Mouse (Mus musculus) midbrain, embryonic 12.5 days (tissue): Measurements from ENCODE around the gene Tmed4. TPM values are rescaled to one million over a fixed set of nuclear protein-coding genes. Genes with fewer than 3 reads are reported as not detected.

Source experiments
- ATAC-seq: fragments of 200-750 bp; cut with Nextera tagmentation; 2 replicates; pipeline ENCODE4 v1.8.0; 2017; ENCODE audit warnings: low read depth, moderate TSS enrichment, moderate library complexity; ENCODE audit not compliant: low FRiP score
- H3K27ac ChIP-seq: fragments of 300-500 bp; sonication (generic); replicated peaks from 2 replicates; pipeline ENCODE4 v1.5.1; 2016; ENCODE audit warnings: mild to moderate bottlenecking
- H3K27me3 ChIP-seq: fragments of 300-500 bp; sonication (generic); 2 replicates; pipeline ENCODE4 v1.6.1; 2016; ENCODE audit warnings: mild to moderate bottlenecking
- H3K36me3 ChIP-seq: fragments of 300-500 bp; sonication (generic); 2 replicates; pipeline ENCODE4 v1.6.1; 2016
- H3K4me1 ChIP-seq: fragments of 300-500 bp; sonication (generic); 2 replicates; pipeline ENCODE4 v1.6.1; 2016
- H3K4me2 ChIP-seq: fragments of 300-500 bp; sonication (generic); replicated peaks from 2 replicates; pipeline ENCODE4 v1.6.1; 2016; ENCODE audit warnings: mild to moderate bottlenecking, moderate library complexity
- H3K4me3 ChIP-seq: fragments of 300-500 bp; sonication (generic); 2 replicates; pipeline ENCODE4 v1.5.1; 2016; ENCODE audit warnings: mild to moderate bottlenecking
- H3K9ac ChIP-seq: fragments of 300-500 bp; sonication (generic); replicated peaks from 2 replicates; pipeline ENCODE4 v1.6.1; 2016; ENCODE audit warnings: mild to moderate bottlenecking, moderate library complexity
- H3K9me3 ChIP-seq: fragments of 300-500 bp; sonication (generic); 2 replicates; pipeline ENCODE4 v1.6.1; 2016; ENCODE audit warnings: mild to moderate bottlenecking
- WGBS: fragments of 180-500 bp; shearing (Covaris S2); methylation state at CpG from one replicate; pipeline ENCODE4 v1.1.7; 2016; 5-methylcytosine and 5-hydroxymethylcytosine counted together
- polyA plus RNA-seq: library from polyadenylated mRNA; unstranded; fragments of >200 nt; fragmentation: Nextera tagmentation; extraction: Ambion mirVana; gene quantifications from 2 replicates; pipeline ENCODE4 v1.2.1, GENCODE M21; 2016

The Tmed4 gene
- 150 and 153 TPM in 2 replicates for polyA plus RNA-seq

DNA sequence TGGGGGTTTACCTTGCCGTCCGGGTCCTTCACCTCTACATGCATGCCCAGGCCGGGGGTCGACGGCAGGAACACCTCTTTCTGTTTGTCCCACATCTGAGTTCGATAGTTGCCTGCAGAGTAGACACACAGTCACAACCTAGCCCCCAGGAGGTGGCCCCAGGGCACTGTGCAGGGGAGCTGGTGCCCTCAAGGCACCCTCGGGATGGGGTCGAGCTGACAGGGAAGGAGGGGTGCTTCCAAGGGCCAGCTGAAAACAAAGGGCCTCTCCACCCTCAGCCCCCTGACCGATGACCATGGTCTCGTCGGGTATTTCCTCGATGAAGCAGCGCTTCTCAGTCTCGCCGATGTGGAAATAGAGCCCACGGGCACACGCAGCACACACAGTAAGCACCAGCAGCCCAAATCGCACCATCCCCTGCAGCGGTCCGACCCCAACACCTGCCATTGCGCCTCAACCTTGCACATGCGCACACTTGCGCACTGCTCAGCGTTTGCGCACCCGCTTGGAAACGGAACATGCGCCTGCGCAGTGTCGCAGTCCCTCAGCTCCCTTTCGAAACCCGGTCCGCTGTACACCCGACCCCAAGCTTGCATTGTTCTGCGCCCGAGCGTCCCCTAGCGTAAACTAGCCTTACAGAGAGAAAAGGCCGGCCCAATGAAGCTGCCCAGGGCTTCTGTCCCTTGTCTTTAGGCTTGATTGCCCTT is at the start of gene Tmed4:
Gene Tmed4, minus strand, starts transcription at position 484 of the 707 bp plus-strand sequence.
- peak within 1 kb of the TSS; percentile 71 for H3K27ac ChIP-seq
- peak; percentile 97 for ATAC-seq
- H3K9me3 ChIP-seq: no peaks in the 10 kb centered on the region
- H3K9ac ChIP-seq: peak within 1 kb of the TSS; percentile 92
- H3K4me3 ChIP-seq: peak within 1 kb of the TSS; percentile 93
- H3K4me2 ChIP-seq: peak within 1 kb of the TSS; percentile 89
- peaks cover 25% of the 10 kb centered on the region for H3K36me3 ChIP-seq
- no peaks in the 10 kb centered on the region for H3K27me3 ChIP-seq
- H3K4me1 ChIP-seq: peaks cover 19% of the 10 kb centered on the region
- under 1% methylated on average over 39 of the region's 39 CpGs for WGBS

DNA sequence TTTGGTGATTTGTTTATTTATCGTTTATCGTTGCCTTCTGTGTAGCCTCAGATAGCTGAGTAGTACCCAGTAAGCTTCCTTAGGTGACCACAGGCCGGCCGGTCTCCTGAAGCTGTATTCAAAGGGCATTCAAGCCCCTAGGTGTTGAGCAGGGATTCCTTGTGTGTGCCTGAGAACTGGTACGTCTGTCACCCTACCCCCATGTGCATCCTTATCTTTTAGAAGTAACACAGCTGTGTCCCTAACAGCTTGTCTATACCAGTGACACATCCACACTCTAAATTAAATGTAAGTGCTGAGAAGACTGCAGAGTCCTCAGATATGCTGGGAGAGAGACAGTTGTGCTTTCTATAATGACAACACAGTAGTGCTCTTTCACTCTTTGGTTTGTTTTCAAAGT is 48.7 kb upstream of the Tmed4 start:
- H3K9me3 ChIP-seq: no peaks in the 10 kb centered on the region
- no peak overlapping the region for H3K9ac ChIP-seq
- no peaks in the 10 kb centered on the region for H3K27me3 ChIP-seq
- peaks cover 15% of the 10 kb centered on the region; the same call in 1 of the 2 replicates for H3K36me3 ChIP-seq
- no peak overlapping the region for H3K27ac ChIP-seq
- H3K4me2 ChIP-seq: no peak overlapping the region
- H3K4me1 ChIP-seq: no peaks in the 10 kb centered on the region
- no peak for ATAC-seq
- WGBS: 94% methylated on average over 5 of the region's 5 CpGs
- no peak overlapping the region for H3K4me3 ChIP-seq

DNA sequence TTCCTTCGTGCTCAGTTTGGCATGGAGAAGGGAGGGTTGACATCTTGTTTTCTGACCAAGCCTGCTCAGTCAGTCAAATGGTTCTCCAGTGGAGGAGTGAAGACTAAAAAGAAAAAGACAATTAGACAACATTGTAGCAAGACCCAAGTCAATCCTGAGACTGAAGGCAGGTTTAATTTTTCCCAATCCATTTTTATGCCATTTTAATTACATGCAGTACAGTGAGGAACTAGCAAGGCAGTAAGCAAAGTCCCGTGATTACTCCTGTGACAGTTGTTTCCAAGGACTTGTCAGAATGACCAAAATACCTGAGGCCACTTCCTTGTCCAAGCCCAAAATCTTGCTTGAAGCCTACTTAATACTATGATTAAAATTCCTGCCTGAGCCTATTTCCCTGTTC is 47.4 kb upstream of the Tmed4 start:
- Histone ChIP-seq H3K27me3 (no peaks in the 10 kb centered on the region), H3K9me3 (no peaks in the 10 kb centered on the region), H3K4me3 (no peak overlapping the region), H3K27ac (no peak overlapping the region), H3K4me1 (no peaks in the 10 kb centered on the region), H3K36me3 (peaks cover 15% of the 10 kb centered on the region), H3K9ac (no peak overlapping the region), H3K4me2 (no peak overlapping the region)
- ATAC-seq: no peak
- 95% methylated on average over 2 of the region's 2 CpGs for WGBS

DNA sequence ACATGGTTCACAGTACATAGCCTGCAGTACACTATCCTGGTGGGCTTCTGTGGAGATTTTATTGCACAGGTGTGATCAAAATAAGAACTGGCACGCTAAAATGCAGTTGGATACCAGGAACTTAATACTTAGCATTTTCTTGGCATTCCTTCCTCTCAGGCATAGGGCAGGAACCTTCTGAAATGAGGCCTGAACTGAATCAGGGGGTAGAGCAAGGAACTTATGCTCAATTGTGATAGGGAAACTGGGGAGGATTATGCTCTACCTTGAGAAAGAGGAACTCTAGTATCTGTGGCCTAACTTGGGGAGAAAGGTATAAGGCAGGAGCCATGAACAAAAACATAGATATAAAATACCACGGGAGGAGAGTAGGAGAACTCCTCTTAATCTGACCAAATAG is 44.7 kb upstream of the Tmed4 start:
- Histone ChIP-seq H3K4me3 (no peak overlapping the region), H3K9me3 (no peaks in the 10 kb centered on the region), H3K27ac (no peak overlapping the region), H3K4me2 (no peak overlapping the region), H3K36me3 (peaks cover 29% of the 10 kb centered on the region), H3K9ac (no peak overlapping the region), H3K27me3 (no peaks in the 10 kb centered on the region), H3K4me1 (no peaks in the 10 kb centered on the region)
- WGBS: 90% methylated on average over 2 of the region's 2 CpGs
- no peak for ATAC-seq

DNA sequence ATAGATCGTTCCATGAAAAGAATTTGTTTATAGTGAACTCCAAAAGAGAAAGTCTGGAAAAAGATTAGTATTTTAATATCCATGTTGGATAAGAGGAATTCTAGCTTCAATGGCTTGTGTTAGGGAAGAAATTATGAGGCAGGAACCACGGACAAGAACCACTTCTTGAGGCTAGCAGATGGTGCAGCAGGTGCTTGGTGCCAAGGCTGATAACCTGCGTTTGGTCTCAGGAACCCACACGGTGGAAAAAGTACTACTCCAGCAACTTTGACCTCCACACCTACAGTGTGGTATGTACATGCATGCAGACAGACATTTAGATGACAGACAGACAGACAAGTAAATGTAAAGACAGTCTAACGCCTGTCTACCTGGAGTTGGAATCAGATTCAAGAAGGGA is 43.9 kb upstream of the Tmed4 start:
- Histone ChIP-seq H3K36me3 (peaks cover 36% of the 10 kb centered on the region; the same call in 1 of the 2 replicates), H3K9me3 (no peaks in the 10 kb centered on the region), H3K27me3 (no peaks in the 10 kb centered on the region), H3K27ac (no peak overlapping the region), H3K4me1 (no peaks in the 10 kb centered on the region), H3K9ac (no peak overlapping the region), H3K4me3 (no peak overlapping the region), H3K4me2 (no peak overlapping the region)
- ATAC-seq: no peak
- WGBS: 95% methylated on average over 5 of the region's 5 CpGs

DNA sequence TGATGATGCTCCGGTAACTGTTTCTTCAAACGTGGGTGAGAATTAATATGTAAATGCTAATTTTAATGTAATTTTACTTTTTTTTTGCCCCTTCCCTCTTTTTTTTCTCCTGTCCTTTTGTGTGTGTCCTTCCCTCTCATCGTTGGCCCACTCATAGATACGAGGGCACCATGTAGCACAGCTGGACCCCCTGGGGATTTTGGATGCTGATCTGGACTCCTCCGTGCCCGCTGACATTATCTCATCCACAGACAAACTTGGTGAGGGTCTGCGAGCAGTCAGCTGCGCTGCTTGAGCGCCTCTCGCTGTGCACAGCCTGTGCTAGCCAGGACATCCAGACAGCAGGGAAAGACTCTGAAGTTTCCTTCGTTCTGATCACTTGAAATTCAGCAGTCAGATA is 42.2 kb upstream of the Tmed4 start:
- Histone ChIP-seq H3K9me3 (no peaks in the 10 kb centered on the region), H3K4me3 (no peak overlapping the region), H3K4me1 (no peaks in the 10 kb centered on the region), H3K27ac (no peak overlapping the region), H3K4me2 (no peak overlapping the region), H3K27me3 (no peaks in the 10 kb centered on the region), H3K9ac (no peak overlapping the region), H3K36me3 (peaks cover 36% of the 10 kb centered on the region; the same call in 1 of the 2 replicates)
- no peak for ATAC-seq
- WGBS: 90% methylated on average over 11 of the region's 11 CpGs

DNA sequence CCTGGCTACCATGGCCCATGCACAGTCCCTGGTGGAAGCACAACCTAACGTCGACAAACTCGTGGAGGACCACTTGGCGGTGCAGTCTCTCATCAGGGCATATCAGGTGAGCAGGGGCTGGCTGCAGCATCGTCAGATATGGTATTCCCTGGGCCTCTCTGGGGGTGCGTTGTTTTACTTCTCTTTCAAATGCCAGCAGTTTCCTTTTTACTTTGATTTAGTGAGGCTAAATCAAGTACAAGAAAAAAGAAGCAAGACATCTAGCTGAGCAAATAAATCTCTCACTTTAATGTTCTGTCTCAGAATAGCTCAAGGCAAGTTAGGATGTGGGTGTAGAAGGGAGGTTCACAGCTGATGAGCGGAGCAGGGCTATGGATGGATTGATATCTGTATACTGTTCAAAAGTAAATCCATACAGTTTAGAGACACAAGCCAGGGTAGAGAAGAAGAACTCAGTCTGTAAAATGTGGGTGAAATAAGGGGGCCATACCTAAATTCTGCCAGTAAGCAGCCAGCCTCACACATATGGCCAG is 39.3 kb upstream of the Tmed4 start:
- 94% methylated on average over 7 of the region's 7 CpGs for WGBS
- Histone ChIP-seq H3K4me2 (no peak overlapping the region), H3K27ac (no peak overlapping the region), H3K4me1 (no peaks in the 10 kb centered on the region), H3K9ac (no peak overlapping the region), H3K27me3 (no peaks in the 10 kb centered on the region), H3K9me3 (no peaks in the 10 kb centered on the region), H3K4me3 (no peak overlapping the region), H3K36me3 (peaks cover 32% of the 10 kb centered on the region; the same call in 1 of the 2 replicates)
- ATAC-seq: no peak

DNA sequence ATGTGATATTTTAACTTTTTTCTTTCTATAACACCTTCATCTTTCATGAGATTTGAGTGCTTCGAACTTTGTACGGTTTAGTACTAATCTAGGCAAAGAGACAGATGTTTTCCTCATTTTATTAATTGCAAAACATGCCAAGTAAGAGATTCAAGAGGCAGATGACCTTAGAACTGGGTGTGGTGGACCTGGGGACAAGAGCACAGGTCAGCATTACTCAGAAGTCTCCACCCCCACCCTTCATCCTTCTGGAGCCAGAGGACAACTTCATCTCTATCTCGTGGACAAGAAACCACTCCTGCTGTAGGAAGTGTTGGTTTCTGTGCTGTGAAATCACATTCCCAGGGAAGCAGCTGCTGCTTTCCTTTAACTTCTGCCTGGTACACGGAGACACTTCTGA is 33.5 kb upstream of the Tmed4 start:
- H3K27me3 ChIP-seq: no peaks in the 10 kb centered on the region
- peaks cover 16% of the 10 kb centered on the region for H3K36me3 ChIP-seq
- H3K4me2 ChIP-seq: no peak overlapping the region
- ATAC-seq: no peak
- H3K9ac ChIP-seq: no peak overlapping the region
- H3K4me1 ChIP-seq: no peaks in the 10 kb centered on the region
- no peaks in the 10 kb centered on the region for H3K9me3 ChIP-seq
- no peak overlapping the region for H3K27ac ChIP-seq
- WGBS: 93% methylated on average over 4 of the region's 4 CpGs
- no peak overlapping the region for H3K4me3 ChIP-seq

DNA sequence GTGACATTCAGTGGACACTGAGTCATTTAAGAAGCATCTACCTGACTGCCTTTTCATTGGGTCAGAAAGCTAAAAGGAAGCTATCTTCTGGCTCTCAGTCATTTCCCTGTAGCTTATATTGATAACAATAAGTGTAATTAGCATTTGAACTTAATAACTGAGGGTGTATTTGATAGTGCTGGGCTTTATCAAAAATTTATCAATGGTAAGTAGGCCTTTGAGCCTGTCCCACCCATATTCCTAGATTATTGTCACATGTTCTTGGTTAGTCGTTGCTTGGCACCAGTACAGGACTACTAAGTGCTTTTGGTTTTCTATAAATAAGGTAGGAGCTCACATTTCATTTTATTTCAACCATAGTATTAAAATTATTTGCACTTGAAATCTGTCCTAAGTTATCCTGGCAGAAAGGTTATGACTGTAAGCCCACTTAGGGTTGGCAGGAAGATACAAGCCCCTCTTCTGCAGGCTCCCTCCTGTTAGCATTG is 31.3 kb upstream of the Tmed4 start:
- Histone ChIP-seq H3K27me3 (no peaks in the 10 kb centered on the region), H3K27ac (no peak overlapping the region), H3K9ac (no peak overlapping the region), H3K4me2 (no peak overlapping the region), H3K9me3 (no peaks in the 10 kb centered on the region), H3K36me3 (peaks cover 27% of the 10 kb centered on the region), H3K4me1 (no peaks in the 10 kb centered on the region), H3K4me3 (no peak overlapping the region)
- ATAC-seq: no peak
- 97% methylated on average over 1 of the region's 1 CpGs for WGBS

DNA sequence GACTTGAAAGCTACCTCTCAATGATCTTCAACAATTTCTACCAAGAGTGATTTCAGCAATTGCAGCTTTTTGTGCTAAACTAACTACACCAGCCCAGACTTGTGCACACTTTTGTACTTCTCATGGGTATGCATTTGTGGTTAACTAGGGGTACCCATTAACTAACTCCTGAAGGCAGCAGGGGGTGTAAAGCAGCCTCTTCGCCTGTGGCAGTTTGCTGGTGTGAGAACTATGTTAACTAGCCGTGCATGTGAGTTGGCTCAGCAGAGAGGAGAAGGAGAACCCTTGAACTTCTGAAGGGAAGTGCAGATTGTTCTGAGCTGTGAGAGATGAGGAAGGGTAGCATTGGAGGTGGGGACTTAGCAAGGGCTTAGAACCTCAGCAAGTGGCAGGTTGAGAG is 28.1 kb upstream of the Tmed4 start:
- Histone ChIP-seq H3K9ac (no peak overlapping the region), H3K4me2 (no peak overlapping the region), H3K27me3 (no peaks in the 10 kb centered on the region), H3K4me3 (no peak overlapping the region), H3K27ac (no peak overlapping the region), H3K9me3 (no peaks in the 10 kb centered on the region), H3K36me3 (peaks cover 50% of the 10 kb centered on the region), H3K4me1 (no peaks in the 10 kb centered on the region)
- 94% methylated on average over 2 of the region's 2 CpGs for WGBS
- no peak for ATAC-seq

DNA sequence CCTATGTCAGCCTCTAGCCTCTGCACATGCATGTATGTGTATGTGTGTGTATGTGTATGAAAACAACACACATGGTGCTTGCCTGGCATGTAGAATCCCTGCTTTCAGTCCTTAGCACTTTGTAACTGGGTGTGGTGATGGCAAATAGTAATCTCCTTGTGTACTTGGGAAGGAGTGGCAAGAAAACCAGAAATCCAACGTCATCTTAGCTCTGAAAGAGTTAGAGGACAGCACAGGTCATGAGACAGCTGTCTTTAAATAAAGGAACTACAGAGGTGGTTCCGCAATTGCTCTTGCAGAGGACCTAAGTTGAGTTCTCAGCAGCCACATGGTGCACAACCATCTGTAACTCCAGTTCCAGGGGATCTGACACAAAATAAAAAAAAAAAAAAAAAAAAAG is 24.8 kb upstream of the Tmed4 start:
- Histone ChIP-seq H3K27ac (no peak overlapping the region), H3K4me1 (no peaks in the 10 kb centered on the region), H3K27me3 (no peaks in the 10 kb centered on the region), H3K9me3 (no peaks in the 10 kb centered on the region), H3K4me3 (no peak overlapping the region), H3K36me3 (peaks cover 55% of the 10 kb centered on the region), H3K4me2 (no peak overlapping the region), H3K9ac (no peak overlapping the region)
- no peak for ATAC-seq
- WGBS: 87% methylated on average over 2 of the region's 2 CpGs

DNA sequence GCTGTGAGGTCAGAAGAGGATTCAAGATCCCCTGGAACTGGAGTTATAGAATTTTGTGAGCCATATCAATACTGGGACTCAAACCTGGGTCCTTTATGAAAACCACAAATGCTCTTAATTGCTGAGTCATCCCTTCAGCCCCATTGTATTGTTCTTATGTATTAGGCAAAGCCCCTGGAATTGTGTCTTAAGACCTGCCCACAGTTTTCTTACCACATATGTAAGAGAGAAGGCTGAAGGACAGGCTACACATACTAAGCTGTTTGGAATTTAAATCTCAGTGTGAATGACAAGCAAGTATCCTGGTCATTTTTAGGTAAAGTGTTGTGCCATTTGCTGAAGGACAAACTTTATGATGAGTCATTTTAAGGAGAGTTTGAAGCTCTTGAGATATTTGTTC is 21.4 kb upstream of the Tmed4 start:
- H3K9ac ChIP-seq: no peak overlapping the region
- no peaks in the 10 kb centered on the region for H3K9me3 ChIP-seq
- H3K27ac ChIP-seq: no peak overlapping the region
- no peak for ATAC-seq
- H3K36me3 ChIP-seq: peaks cover 37% of the 10 kb centered on the region
- H3K4me2 ChIP-seq: no peak overlapping the region
- H3K4me1 ChIP-seq: peaks cover 7% of the 10 kb centered on the region
- no peak overlapping the region for H3K4me3 ChIP-seq
- no peaks in the 10 kb centered on the region for H3K27me3 ChIP-seq
